Mouse (Mus musculus) midbrain, embryonic 10.5 days (tissue): ENCODE measurements around the gene Ccdc153. TPM values are rescaled to one million over a fixed set of nuclear protein-coding genes. Genes with fewer than 3 reads are reported as not detected.

Source experiments
- DNase-seq: peaks from one replicate; pipeline ENCODE4 v3.0.0-alpha.2; 2017; ENCODE audit warnings: low spot score
- H3K27ac ChIP-seq: fragments of 300-500 bp; sonication (generic); replicated peaks from 2 replicates; pipeline ENCODE4 v1.5.1; 2016; ENCODE audit warnings: mild to moderate bottlenecking
- H3K27me3 ChIP-seq: fragments of 300-500 bp; sonication (generic); 2 replicates; pipeline ENCODE4 v1.6.1; 2016; ENCODE audit warnings: low read depth, mild to moderate bottlenecking; ENCODE audit not compliant: poor library complexity, severe bottlenecking
- H3K36me3 ChIP-seq: fragments of 300-500 bp; sonication (generic); 2 replicates; pipeline ENCODE4 v1.6.1; 2016; ENCODE audit warnings: mild to moderate bottlenecking, moderate library complexity
- H3K4me1 ChIP-seq: fragments of 300-500 bp; sonication (generic); 2 replicates; pipeline ENCODE4 v1.6.1; 2016
- H3K4me3 ChIP-seq: fragments of 300-500 bp; sonication (generic); 2 replicates; pipeline ENCODE4 v1.5.1; 2016; ENCODE audit warnings: mild to moderate bottlenecking, moderate library complexity
- H3K9me3 ChIP-seq: fragments of 300-500 bp; sonication (generic); replicated peaks from 2 replicates; pipeline ENCODE4 v1.6.1; 2016; ENCODE audit warnings: mild to moderate bottlenecking
- WGBS: fragments of 180-500 bp; shearing (Covaris S2); methylation state at CpG from one replicate; pipeline ENCODE4 v1.1.7; 2016; 5-methylcytosine and 5-hydroxymethylcytosine counted together
- polyA plus RNA-seq: library from polyadenylated mRNA; unstranded; fragments of >200 nt; fragmentation: Nextera tagmentation; extraction: Ambion mirVana; gene quantifications from 2 replicates; pipeline ENCODE4 v1.2.1, GENCODE M21; 2016

Ccdc153 gene
- polyA plus RNA-seq, 1 experiment from 2014 or later, result not detected

GRCm38 (mm10) chr9:44249181-44250146 lies 9.0 kb downstream of the Ccdc153 start:
- Histone ChIP-seq H3K9me3 (no peaks in the 10 kb centered on the region), H3K4me1 (peaks cover 41% of the 10 kb centered on the region), H3K27me3 (peaks cover 27% of the 10 kb centered on the region), H3K4me3 (0 out of 2 replicates have a peak overlapping the region, but pooled peaks have one; percentile 12), H3K27ac (0 out of 2 replicates have a peak overlapping the region, but pooled peaks have one; percentile 19), H3K36me3 (no peaks in the 10 kb centered on the region)
- peak; percentile 55 for DNase-seq
- WGBS, result 48% methylated on average over 26 of the region's 26 CpGs

- WGBS, result 61% methylated on average over 4 of the region's 4 CpGs
- H3K4me1 ChIP-seq, result peaks cover 50% of the 10 kb centered on the region
Measured at GRCm38 (mm10) chr9:44250445-44250844, 10.0 kb downstream of the Ccdc153 start.

GRCm38 (mm10) chr9:44251314-44251713 lies 10.8 kb downstream of the Ccdc153 start, which contains the start of gene Pdzd3:
Gene Pdzd3 (minus strand): TSS chr9:44251471.
- no peaks in the 10 kb centered on the region for H3K9me3 ChIP-seq
- no peaks in the 10 kb centered on the region for H3K36me3 ChIP-seq
- H3K4me1 ChIP-seq, result peaks cover 59% of the 10 kb centered on the region
- H3K27me3 ChIP-seq, result peaks cover 27% of the 10 kb centered on the region
- no peak within 1 kb of the TSS for H3K4me3 ChIP-seq
- H3K27ac ChIP-seq, result no peak within 1 kb of the TSS
- 87% methylated on average over 10 of the region's 10 CpGs for WGBS
- no peak for DNase-seq

More at GRCm38 (mm10) chr9:44250445-44250844, 10.0 kb downstream of the Ccdc153 start:
- H3K36me3 ChIP-seq, result no peaks in the 10 kb centered on the region
- DNase-seq, result no peak
- H3K4me3 ChIP-seq, result no peak overlapping the region
- no peaks in the 10 kb centered on the region for H3K9me3 ChIP-seq
- H3K27me3 ChIP-seq, result peaks cover 27% of the 10 kb centered on the region
- no peak overlapping the region for H3K27ac ChIP-seq

GRCm38 (mm10) chr9:44253441-44253840 lies 13.0 kb downstream of the Ccdc153 start:
- WGBS, result 81% methylated on average over 6 of the region's 6 CpGs
- no peak for DNase-seq
- Histone ChIP-seq H3K4me3 (no peak overlapping the region), H3K27me3 (peaks cover 24% of the 10 kb centered on the region), H3K9me3 (no peaks in the 10 kb centered on the region), H3K4me1 (peaks cover 61% of the 10 kb centered on the region), H3K27ac (peak overlapping the region; percentile 82), H3K36me3 (no peaks in the 10 kb centered on the region)

- peak; percentile 52 for DNase-seq
- Histone ChIP-seq H3K4me3 (peak overlapping the region; percentile 20), H3K27me3 (peaks cover 15% of the 10 kb centered on the region), H3K36me3 (no peaks in the 10 kb centered on the region), H3K4me1 (peaks cover 52% of the 10 kb centered on the region), H3K27ac (peak overlapping the region; percentile 82), H3K9me3 (no peaks in the 10 kb centered on the region)
- 12% methylated on average over 5 of the region's 5 CpGs for WGBS
Measured at GRCm38 (mm10) chr9:44254508-44255135, 14.1 kb downstream of the Ccdc153 start.

GRCm38 (mm10) chr9:44255136-44255521 lies 14.7 kb downstream of the Ccdc153 start:
- H3K27me3 ChIP-seq, result peaks cover 12% of the 10 kb centered on the region
- no peaks in the 10 kb centered on the region for H3K9me3 ChIP-seq
- peak overlapping the region; percentile 82 for H3K27ac ChIP-seq
- peaks cover 48% of the 10 kb centered on the region for H3K4me1 ChIP-seq
- H3K36me3 ChIP-seq, result no peaks in the 10 kb centered on the region
- H3K4me3 ChIP-seq, result peak overlapping the region; percentile 20
- no peak for DNase-seq
- 56% methylated on average over 6 of the region's 6 CpGs for WGBS

- H3K27me3 ChIP-seq, result 0 out of 2 replicates have a peak, but pooled peaks cover 1% of the 10 kb centered on the region
- no peak for DNase-seq
- H3K4me3 ChIP-seq, result no peak overlapping the region
- H3K36me3 ChIP-seq, result no peaks in the 10 kb centered on the region
- H3K4me1 ChIP-seq, result peaks cover 41% of the 10 kb centered on the region
- WGBS, result 93% methylated on average over 8 of the region's 8 CpGs
- H3K27ac ChIP-seq, result 0 out of 2 replicates have a peak overlapping the region, but pooled peaks have one; percentile 82
- H3K9me3 ChIP-seq, result no peaks in the 10 kb centered on the region
Measured at GRCm38 (mm10) chr9:44256213-44256612, 15.7 kb downstream of the Ccdc153 start.

- Histone ChIP-seq H3K27ac (no peak overlapping the region), H3K27me3 (no peaks in the 10 kb centered on the region), H3K9me3 (no peaks in the 10 kb centered on the region), H3K4me1 (peaks cover 25% of the 10 kb centered on the region), H3K36me3 (no peaks in the 10 kb centered on the region), H3K4me3 (no peak overlapping the region)
- DNase-seq, result no peak
- WGBS, result 84% methylated on average over 10 of the region's 10 CpGs
Measured at GRCm38 (mm10) chr9:44259014-44259413, 18.5 kb downstream of the Ccdc153 start.

GRCm38 (mm10) chr9:44261388-44261787 lies 20.9 kb downstream of the Ccdc153 start:
- H3K27ac ChIP-seq, result no peak overlapping the region
- H3K4me3 ChIP-seq, result no peak overlapping the region
- no peaks in the 10 kb centered on the region for H3K36me3 ChIP-seq
- 89% methylated on average over 14 of the region's 14 CpGs for WGBS
- H3K9me3 ChIP-seq, result no peaks in the 10 kb centered on the region
- no peak for DNase-seq
- H3K27me3 ChIP-seq, result no peaks in the 10 kb centered on the region
- peaks cover 14% of the 10 kb centered on the region for H3K4me1 ChIP-seq

- WGBS, result 71% methylated on average over 8 of the region's 8 CpGs
- no peak overlapping the region for H3K4me3 ChIP-seq
- no peak for DNase-seq
Measured at GRCm38 (mm10) chr9:44266478-44267226, 26.2 kb downstream of the Ccdc153 start.

GRCm38 (mm10) chr9:44267319-44268026 lies 27.0 kb downstream of the Ccdc153 start:
- Histone ChIP-seq H3K36me3 (no peaks in the 10 kb centered on the region), H3K9me3 (no peaks in the 10 kb centered on the region), H3K4me1 (peaks cover 30% of the 10 kb centered on the region), H3K27me3 (no peaks in the 10 kb centered on the region), H3K4me3 (peak overlapping the region; percentile 65), H3K27ac (peak overlapping the region; percentile 90)
- 9% methylated on average over 23 of the region's 23 CpGs for WGBS
- peak; percentile 44 for DNase-seq

More at GRCm38 (mm10) chr9:44266478-44267226, 26.2 kb downstream of the Ccdc153 start:
- no peaks in the 10 kb centered on the region for H3K27me3 ChIP-seq
- no peak overlapping the region for H3K27ac ChIP-seq
- H3K36me3 ChIP-seq, result no peaks in the 10 kb centered on the region
- H3K9me3 ChIP-seq, result no peaks in the 10 kb centered on the region
- peaks cover 30% of the 10 kb centered on the region for H3K4me1 ChIP-seq

GRCm38 (mm10) chr9:44268027-44268360 lies 27.5 kb downstream of the Ccdc153 start:
- H3K9me3 ChIP-seq, result no peaks in the 10 kb centered on the region
- H3K4me1 ChIP-seq, result peaks cover 30% of the 10 kb centered on the region
- 7% methylated on average over 28 of the region's 28 CpGs for WGBS
- no peaks in the 10 kb centered on the region for H3K36me3 ChIP-seq
- peak; percentile 77 for DNase-seq
- H3K27me3 ChIP-seq, result no peaks in the 10 kb centered on the region
- peak overlapping the region; percentile 65 for H3K4me3 ChIP-seq
- H3K27ac ChIP-seq, result peak overlapping the region; percentile 90
